Mouse (Mus musculus) brain, embryonic 14.5 days (tissue): ENCODE data around the gene Dlx4. TPM values are rescaled to one million over a fixed set of nuclear protein-coding genes. Genes with fewer than 3 reads are reported as not detected.

ENCODE experiments used
- DNase-seq: peaks from one replicate; pipeline ENCODE4 v3.0.0-alpha.2; 2011; ENCODE audit warnings: low read depth
- CTCF ChIP-seq: fragments of 200-500 bp; IDR thresholded peaks from 2 replicates; pipeline ENCODE4 v1.5.1; 2012; ENCODE audit warnings: inconsistent platforms, mild to moderate bottlenecking, moderate library complexity, borderline replicate concordance; ENCODE audit not compliant: insufficient read depth, insufficient read length; ENCODE audit errors: extremely low read depth
- POLR2A ChIP-seq: fragments of 200-500 bp; IDR thresholded peaks from 2 replicates; pipeline ENCODE4 v1.6.1; 2012; ENCODE audit warnings: mild to moderate bottlenecking, inconsistent platforms, borderline replicate concordance; ENCODE audit not compliant: poor library complexity, insufficient read depth, insufficient read length, severe bottlenecking; ENCODE audit errors: extremely low read depth
- polyA plus RNA-seq: library from polyadenylated mRNA; depleted of rRNA; stranded (reverse); fragments of >200 nt; gene quantifications from 2 replicates; pipeline ENCODE4 v1.2.3, GENCODE M21; 2012

Gene Dlx4
- polyA plus RNA-seq, 1 experiment: 0.10 TPM

GRCm38 (mm10) chr11:95153116-95153515, 7.1 kb upstream of the Dlx4 start:
- no peak for DNase-seq
- TF ChIP-seq POLR2A: no peak
- no peak for TF ChIP-seq CTCF

- TF ChIP-seq CTCF: no peak
- peak; percentile 44 for DNase-seq
These were observed 4.4 kb upstream of the Dlx4 start for GRCm38 (mm10) chr11:95150269-95151049.

GRCm38 (mm10) chr11:95149462-95150268, 3.6 kb upstream of the Dlx4 start:
- no peak for DNase-seq
- no peak for TF ChIP-seq CTCF
- TF ChIP-seq POLR2A: no peak

- TF ChIP-seq POLR2A (no peak), CTCF (no peak)
- DNase-seq: no peak
These were observed 2.7 kb upstream of the Dlx4 start for GRCm38 (mm10) chr11:95148754-95149153.

GRCm38 (mm10) chr11:95144946-95145483, 1.0 kb downstream of the Dlx4 start:
- TF ChIP-seq POLR2A (no peak), CTCF (no peak)

GRCm38 (mm10) chr11:95144091-95144945, 1.7 kb downstream of the Dlx4 start:
- TF ChIP-seq CTCF (no peak), POLR2A (no peak)

More at GRCm38 (mm10) chr11:95144946-95145483, 1.0 kb downstream of the Dlx4 start:
- no peak for DNase-seq

GRCm38 (mm10) chr11:95143663-95144062, 2.4 kb downstream of the Dlx4 start:
- no peak for DNase-seq
- TF ChIP-seq CTCF (no peak), POLR2A (no peak)

More at GRCm38 (mm10) chr11:95144091-95144945, 1.7 kb downstream of the Dlx4 start:
- no peak for DNase-seq

- TF ChIP-seq POLR2A: no peak
- no peak for TF ChIP-seq CTCF
- DNase-seq: peak; percentile 51
These were observed 3.0 kb downstream of the Dlx4 start for GRCm38 (mm10) chr11:95142980-95143575.

GRCm38 (mm10) chr11:95142258-95142657, 3.8 kb downstream of the Dlx4 start:
- TF ChIP-seq POLR2A (no peak), CTCF (no peak)
- no peak for DNase-seq

- TF ChIP-seq CTCF: no peak
- TF ChIP-seq POLR2A: no peak
- no peak for DNase-seq
These were observed 6.2 kb downstream of the Dlx4 start for GRCm38 (mm10) chr11:95139871-95140270.
